Mouse (Mus musculus) heart, postnatal 0 days (tissue): Measurements from ENCODE around the gene Rtf2.

Experiments used
- CTCF ChIP-seq: IDR thresholded peaks from 2 replicates; pipeline ENCODE4 v1.5.1; 2016; ENCODE audit warnings: antibody characterized with exemption, control low read depth, low read depth
- EP300 ChIP-seq: IDR thresholded peaks from 2 replicates; pipeline ENCODE4 v1.6.1; 2016; ENCODE audit warnings: antibody characterized with exemption, low read depth

- no peak for TF ChIP-seq CTCF
- TF ChIP-seq EP300, result no peak
Measured at GRCm38 (mm10) chr2:172395961-172396360, 44.4 kb upstream of the Rtf2 start.
